Mouse (Mus musculus) cerebellum, adult 11-12 months (tissue): ENCODE measurements around the gene Lypd4.
A peak's percentile ranks its signal among the peaks of the same experiment; 100 is the strongest.
"Not testable (repeated sequence)": the region's sequence is repeated elsewhere in the genome, so short reads cannot be mapped to it uniquely, and the experiment has no call there.

Experiments used
- DNase-seq: peaks from one replicate; pipeline ENCODE4 v3.0.0; 2022

Lypd4 gene

DNA sequence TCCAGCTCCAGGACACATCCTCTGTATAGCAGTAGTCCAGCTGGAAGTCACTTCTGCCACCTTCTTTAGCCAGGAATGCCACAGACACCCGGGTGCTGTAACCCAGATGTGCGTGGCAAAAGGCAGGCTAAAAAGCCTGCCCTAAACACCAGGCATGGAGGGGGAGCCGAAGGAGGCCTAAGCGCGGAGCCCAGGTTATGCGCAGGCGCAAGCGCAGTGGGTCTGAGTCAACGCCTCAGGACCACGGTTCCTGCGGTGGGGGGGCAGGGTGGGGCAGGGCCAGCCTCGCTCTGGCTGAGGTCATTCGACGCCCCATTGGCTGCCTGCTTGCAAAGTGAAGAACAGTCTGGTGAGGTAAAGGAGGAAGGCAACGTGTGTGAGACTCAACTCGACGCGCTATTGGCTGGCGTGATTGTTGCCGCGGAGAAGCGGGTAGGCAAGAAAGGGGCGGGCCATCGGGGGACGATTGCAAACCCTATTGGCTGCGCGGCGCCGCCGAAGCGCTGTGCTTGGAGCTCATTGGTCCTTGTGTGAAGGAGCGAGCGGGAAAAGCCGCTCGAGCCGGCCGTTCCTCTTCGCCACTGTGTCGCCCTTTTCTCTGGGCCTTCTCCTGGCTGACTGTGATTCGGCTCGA lies at the start of gene Lypd4, which contains the start of gene Dmrtc2:
Gene Lypd4, minus strand, starts transcription at position 410 of the 634 bp plus-strand sequence.
Gene Dmrtc2, plus strand, starts transcription at position 526 of the 634 bp plus-strand sequence.
- DNase-seq = no peak

DNA sequence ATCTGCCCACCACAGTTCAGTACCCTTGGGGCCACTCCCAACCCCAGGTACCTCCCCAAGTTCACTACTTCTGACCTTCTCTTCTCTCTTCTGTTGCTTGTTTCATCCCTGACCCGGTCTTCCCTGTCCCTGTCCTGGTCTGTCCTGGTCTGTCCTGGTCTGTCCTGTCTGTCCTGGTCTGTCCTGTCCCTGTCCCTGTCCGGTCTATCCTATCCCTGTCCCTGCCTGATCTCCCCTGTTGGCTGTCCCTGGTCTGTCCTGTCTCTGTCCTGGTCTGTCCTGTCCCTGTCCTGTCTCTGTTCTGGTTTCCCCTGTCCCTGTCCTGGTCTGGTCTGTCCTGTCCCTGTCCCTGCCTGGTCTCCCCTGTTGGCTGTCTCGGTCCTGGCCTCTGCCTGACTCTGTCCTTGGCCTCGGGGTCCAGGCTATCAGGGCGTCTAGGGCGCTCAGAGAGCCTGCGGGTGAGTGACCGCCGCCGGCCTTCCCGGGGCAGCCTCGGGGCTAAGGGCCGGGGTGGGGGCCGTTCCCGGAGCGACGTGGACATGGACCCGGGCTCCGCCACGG lies 49.1 kb upstream of the Lypd4 start:
- DNase-seq = no peak

DNA sequence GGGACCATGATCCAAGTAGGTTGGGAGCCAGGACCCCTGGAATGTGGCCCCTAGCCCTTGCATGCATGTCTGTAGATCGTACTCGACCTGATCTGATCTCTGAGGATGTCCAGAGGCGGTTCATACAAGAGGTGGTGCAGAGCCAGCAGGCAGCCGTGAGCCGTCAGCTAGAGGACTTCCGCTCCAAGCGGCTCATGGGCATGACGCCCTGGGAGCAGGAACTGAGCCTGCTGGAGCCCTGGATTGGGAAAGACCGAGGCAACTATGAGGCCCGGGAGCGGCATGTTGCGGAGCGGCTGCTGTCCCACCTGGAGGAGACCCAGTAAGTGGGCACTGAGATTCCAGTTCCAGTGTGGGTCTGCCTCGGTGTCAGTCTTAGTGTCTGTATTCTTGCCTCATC lies 42.7 kb upstream of the Lypd4 start:
- no peak for DNase-seq

GRCm38 (mm10) chr7:24907211-24907748 lies 37.5 kb upstream of the Lypd4 start:
- no peak for DNase-seq

- DNase-seq = no peak
These were observed 36.8 kb upstream of the Lypd4 start for GRCm38 (mm10) chr7:24906551-24906950.

DNA sequence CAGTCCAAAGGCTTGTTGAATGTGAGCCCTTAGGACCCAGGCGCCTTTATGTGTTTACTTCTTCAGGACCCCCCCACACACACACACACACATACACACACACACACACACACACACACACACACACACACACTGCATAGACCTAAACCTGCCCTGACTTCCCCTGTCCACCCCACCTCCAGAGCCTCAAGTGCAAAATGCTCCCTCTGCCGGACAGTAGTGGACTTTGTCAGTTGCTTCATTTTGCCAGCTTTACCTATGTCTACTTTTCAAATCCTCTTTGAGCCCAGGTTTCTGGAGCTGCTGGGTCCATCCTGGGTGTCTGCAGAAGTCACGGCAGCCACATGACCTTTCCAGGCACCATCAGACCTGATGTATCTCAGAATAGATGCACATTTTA lies 35.2 kb upstream of the Lypd4 start:
- DNase-seq = peak; percentile 72

GRCm38 (mm10) chr7:24904070-24904483 lies 34.3 kb upstream of the Lypd4 start:
- peak; percentile 98 for DNase-seq

DNA sequence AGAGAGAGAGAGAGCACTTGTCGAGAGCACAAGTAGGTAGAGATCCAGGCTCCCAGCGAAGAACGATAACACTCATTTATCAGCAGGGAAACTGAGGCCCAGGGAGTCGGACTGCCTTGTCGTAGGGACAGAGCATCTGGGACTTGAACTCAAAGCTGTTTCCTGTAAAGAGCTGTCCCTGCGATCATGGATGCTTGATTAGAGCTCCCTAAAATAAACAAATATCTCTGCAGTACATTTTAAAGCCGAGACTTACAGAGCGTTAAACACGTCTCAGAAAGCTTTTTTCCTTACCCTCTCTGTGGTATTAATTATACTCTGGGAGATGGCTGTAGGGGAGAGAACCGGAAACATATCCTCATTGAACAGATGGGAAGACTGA lies 33.7 kb upstream of the Lypd4 start:
- no peak for DNase-seq

DNA sequence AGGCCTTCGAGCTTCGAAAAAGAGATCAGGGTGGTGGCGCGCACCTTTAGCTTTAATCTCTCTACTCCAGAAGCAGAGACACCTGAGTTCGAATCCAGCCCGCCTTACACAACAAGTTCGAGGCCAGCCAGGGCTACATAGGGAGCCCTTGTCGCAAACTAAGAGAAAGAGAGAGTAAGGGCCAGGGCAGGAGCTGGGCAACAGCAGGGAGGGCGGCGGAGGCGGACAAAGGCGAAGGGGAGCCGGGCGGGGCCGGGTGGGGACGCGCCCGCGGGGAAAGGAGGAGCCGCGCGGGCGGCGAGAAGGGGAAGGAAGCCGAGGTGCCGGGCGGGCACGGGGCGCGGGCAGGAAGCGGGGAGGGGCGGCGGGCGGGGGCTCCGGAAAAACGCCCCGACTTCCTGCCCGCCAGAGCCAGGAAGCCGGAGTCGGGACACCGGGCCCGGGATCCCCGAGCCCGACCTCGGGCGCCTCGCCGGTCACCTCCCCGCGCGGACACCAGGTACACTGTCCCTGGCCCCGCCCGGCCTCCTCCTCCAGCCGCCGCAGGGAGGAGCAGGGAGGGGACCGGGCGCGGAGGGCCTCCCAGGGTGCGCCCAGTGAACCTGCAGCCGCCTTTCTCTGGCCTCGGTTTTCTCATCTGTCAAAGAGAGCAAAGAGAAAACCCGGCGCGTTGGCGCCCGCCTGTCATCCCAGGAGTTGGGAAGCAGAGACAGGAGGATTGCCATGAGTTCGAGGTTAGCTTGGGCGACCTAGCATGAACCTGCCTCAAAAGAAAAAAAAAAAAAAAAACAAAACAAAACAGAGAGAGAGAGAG lies 33.1 kb upstream of the Lypd4 start, which contains the start of gene Arhgef1:
Gene Arhgef1, plus strand, starts transcription at position 283 of the 814 bp plus-strand sequence.
- peak; percentile 62 for DNase-seq

- no peak for DNase-seq
These were observed 32.5 kb upstream of the Lypd4 start for GRCm38 (mm10) chr7:24902264-24902629.

DNA sequence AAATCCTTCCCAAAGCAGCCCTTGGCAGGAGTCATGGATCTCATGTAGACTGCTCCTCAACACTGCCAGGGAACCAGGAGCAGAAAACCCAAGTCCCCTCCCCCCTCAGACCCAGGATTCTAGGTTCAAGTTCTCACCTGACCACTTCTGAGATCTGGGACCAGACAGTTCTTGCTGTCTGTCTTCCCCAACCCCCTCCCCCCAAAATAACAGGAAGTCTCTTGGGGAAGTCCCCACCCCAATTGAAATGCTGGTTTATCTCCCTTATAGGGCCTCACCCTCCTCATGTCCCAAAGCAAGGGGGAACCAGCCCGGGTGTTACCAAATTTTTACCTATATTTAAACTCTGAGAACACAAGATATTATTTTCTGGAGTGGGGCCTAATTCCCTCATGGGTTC lies 32.1 kb upstream of the Lypd4 start:
- DNase-seq = no peak

GRCm38 (mm10) chr7:24901114-24901513 lies 31.4 kb upstream of the Lypd4 start:
- DNase-seq = no peak

DNA sequence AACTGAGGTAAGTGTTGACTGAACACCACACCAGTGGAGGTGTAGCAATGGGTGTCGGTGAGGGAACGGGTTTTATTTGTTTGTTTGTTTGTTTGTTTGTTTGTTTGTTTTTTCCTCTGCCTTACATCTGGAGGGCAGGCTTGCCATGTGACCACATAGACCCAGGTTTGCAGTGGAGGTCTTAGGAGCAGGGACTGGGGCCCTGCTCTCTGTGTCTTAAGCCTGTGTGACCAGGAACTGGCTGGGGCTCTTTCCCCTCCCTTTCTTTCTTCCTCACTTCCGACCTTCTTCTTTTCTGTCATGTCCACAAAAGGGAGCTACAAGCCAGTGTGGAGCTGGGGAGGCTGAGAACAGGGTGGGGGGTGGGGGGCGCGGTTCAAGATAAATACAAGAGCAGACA lies 28.2 kb upstream of the Lypd4 start:
- no peak for DNase-seq

GRCm38 (mm10) chr7:24897224-24897623 lies 27.5 kb upstream of the Lypd4 start, which contains the start of gene Cd79a:
Gene Cd79a, plus strand, starts transcription at chr7:24897381.
- no peak for DNase-seq

DNA sequence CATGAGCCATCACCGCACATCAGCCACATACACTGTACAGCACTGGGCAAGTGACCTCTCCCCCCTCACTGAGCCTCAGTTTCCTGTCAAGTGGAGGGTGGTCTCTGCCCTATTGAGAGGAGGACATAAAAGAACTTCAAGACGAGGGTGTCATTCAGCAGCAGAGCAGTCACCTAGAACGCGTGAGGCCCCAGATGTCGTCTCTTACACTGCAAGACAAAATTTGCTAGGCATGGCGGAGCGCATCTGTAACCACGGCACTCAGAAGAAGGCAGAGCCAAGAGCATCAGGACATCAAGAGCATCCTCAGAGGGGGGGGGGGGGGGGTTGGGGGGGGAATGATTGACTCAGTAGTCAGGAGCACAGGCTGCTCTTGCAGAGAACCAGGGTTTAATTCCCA lies 26.5 kb upstream of the Lypd4 start:
- DNase-seq = no peak

DNA sequence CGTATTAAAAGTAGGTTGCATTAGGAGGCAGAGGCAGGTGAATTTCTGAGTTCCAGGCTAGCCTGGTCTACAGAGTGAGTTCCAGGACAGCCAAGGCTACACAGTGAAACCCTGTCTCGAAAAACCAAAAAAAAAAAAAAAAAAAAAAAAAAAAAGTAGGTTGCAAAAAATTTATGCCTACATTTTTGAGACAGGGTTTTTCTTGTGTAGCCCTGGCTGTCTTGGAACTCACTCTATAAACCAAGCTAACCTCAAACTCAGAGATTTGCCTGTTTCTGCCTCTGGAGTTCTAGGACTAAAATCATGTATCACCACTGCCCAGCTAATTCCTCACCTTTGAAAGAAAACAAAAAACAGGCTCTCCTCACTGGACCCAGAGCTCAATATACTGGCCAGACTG lies 26.0 kb upstream of the Lypd4 start:
- not testable (repeated sequence) for DNase-seq

DNA sequence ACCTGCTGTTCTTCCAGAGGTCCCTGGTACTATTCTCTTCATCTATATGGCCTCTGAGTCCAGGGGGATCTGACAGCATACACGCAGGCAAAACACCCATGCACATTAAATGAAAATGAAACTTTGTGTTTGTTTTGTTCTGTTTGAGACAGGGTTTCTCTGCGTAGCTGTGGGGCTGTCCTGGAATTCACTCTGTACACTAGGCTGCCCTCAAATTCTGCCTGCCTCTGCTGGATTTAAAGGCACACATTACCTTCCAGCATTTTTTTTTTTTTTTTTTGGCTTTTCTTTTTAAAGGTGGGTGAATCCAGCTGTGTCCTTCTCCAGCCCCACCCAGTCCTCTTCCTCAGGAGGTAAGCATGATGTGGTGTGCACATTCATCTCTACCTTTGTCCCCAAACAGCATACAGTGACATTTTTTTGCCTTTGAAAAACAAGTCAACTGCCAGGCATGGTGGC lies 22.4 kb upstream of the Lypd4 start:
- DNase-seq = peak; percentile 1

DNA sequence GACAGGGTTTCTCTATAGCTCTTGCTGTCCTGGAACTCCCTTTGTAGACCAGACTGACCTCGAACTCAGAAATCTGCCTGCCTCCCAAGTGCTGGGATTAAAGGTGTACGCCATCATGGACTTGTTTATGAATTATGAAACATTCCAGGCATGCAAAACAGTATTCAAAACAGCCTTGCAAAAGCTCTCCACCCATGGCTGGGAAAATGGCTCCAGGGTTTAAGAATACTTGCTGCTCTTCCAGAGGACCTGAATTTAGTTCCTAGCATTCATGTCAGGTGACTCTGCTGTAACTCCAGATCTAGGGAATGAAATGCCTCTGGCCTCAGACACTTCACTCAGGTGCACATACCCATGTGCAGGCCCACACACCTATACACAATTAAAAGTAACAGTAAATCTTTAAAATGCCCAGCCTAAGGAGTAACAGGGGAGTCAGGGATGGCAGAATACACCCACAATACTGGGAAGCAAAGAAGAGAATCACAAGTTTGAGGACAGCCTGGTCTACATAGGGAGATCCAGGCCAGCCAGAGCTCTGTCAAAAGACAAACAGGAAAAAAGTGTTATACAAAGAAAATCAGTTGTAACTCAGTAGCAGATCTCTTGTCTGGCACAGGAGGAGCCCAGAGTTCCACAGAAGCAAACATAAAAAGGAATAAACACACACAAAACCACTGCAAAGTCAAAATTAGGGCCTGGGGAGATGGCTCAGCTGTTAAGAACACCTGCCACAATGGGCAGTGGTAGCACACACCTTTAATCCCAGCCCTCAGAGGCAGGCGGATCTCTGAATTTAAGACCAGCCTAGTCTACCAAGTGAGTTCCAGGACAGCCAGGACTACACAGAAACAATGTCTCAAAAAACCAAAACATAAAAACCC lies 21.7 kb upstream of the Lypd4 start:
- DNase-seq = no peak

- DNase-seq = peak; percentile 68
These were observed 20.8 kb upstream of the Lypd4 start for GRCm38 (mm10) chr7:24890281-24891216.

DNA sequence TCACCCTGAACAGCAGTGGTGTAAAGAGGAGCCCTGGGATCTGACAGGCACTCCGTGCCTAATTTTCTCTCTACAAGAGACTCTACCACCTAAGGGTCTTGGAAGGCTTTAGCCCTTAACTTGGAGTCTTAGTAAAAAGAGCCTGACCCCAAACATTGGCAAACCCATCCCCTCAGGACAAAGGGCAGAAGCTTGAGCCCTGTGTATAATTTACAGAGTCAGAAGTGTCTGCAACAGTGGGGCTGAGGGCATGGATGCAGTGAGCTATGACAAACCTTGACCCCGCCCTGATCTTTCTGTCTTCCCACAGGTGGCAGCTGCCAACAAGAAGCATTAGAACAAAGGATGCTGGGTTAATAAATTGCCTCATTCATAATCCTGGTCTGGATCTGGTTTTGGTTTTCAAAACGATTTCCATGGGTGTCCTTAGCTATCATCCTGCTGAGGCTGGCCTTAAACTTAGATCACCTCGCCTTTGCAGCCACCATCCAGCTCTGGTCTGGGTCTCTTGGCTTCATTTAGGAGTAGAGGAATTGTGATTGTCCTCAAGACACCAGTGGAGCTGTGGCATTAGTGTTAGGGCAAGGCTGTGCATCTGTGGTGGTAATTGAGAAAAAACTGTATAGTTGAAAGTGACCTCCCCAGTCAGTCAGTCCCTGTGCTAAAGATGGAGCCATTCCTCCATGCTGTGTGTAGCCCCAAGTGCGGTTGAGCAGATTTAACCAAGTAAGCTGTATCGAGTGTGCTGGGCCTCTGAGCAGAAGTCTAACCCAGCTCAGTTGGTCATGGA lies 19.9 kb upstream of the Lypd4 start:
- DNase-seq = no peak
